Mouse (Mus musculus): ENCODE measurements at regions not wholly inside any gene's neighbourhood (a gene's known extent, or its start where the extent isn't known, plus 50 kb on each side); places are given as distances from the start of the nearest gene placed in this dataset.

- no peak for ATAC-seq (ENCODE audit: low read depth)
- Histone ChIP-seq H3K4me1 (ENCODE audit: control insufficient read depth, insufficient read depth, low read length) (no peaks in the 10 kb centered on the region), H3K36me3 (ENCODE audit: control insufficient read depth, insufficient read depth, low read length) (no peaks in the 10 kb centered on the region), H3K27ac (ENCODE audit: low read depth, low read length) (no peak overlapping the region), H3K4me2 (ENCODE audit: low read depth, low read length) (no peak overlapping the region), H3K9ac (replicated peaks; ENCODE audit: low read depth, low read length) (no peak overlapping the region), H3K27me3 (ENCODE audit: control insufficient read depth, insufficient read depth, low read length) (no peaks in the 10 kb centered on the region), H3K4me3 (ENCODE audit: low read depth, low read length) (no peak overlapping the region), H3K9me3 (ENCODE audit: control insufficient read depth, low read length) (no peaks in the 10 kb centered on the region)
- WGBS = 61% methylated on average over 1 of the region's 1 CpGs
Observed at GRCm38 (mm10) chr15:42301956-42302355, 2167.8 kb downstream of the 9330182O14Rik start.

DNA sequence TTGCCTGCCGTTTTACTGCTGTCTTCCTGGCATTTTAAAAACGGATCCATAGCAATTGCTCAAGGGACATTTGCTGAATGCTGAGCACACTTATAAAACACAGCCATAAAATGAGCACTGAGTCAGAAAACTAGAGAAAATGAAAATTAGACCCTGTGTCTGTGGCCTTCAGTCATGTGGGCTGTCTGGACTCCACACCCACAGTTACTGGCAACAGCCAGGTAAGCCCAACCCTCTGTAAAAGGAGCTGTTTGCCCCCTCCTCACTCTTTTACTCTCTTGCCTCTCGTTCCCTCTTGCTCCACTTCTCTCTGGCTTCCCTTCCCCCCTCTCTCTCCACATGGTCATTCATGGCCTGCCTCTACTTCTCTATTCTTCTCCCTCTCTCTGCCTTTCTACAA is 2169.9 kb downstream of the 9330182O14Rik start:
- Histone ChIP-seq H3K27ac (ENCODE audit: low read depth, low read length) (0 out of 2 replicates have a peak overlapping the region, but pooled peaks have one; percentile 7), H3K4me1 (ENCODE audit: control insufficient read depth, insufficient read depth, low read length) (no peaks in the 10 kb centered on the region)
- peak; percentile 88 for ATAC-seq (ENCODE audit: low read depth)

DNA sequence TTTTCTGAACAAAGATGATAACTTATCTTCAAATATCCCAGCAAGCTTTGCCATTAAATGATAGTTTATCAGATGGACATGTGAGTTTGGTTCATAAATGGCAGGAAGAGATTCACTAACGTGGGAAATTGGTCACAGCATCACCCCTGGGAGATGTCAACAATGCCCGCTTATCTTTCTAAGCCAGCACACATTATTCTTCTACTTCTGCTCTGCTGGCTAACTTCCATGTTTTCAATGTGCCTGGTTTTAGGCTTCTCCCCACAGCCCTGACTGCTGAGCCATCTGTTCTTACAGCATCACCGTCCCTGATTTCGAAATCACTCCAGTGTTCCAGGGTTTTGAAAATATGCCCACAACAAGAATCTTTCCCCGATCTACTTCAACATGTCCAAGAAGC is 2175.4 kb downstream of the 9330182O14Rik start:
- H3K27ac ChIP-seq (ENCODE audit: low read depth, low read length) = no peak overlapping the region
- H3K4me1 ChIP-seq (ENCODE audit: control insufficient read depth, insufficient read depth, low read length) = no peaks in the 10 kb centered on the region
- 52% methylated on average over 5 of the region's 5 CpGs for WGBS
- no peak overlapping the region for H3K4me3 ChIP-seq (ENCODE audit: low read depth, low read length)
- ATAC-seq (ENCODE audit: low read depth) = no peak
- H3K9me3 ChIP-seq (ENCODE audit: control insufficient read depth, low read length) = no peaks in the 10 kb centered on the region
- H3K4me2 ChIP-seq (ENCODE audit: low read depth, low read length) = no peak overlapping the region
- H3K9ac ChIP-seq (replicated peaks; ENCODE audit: low read depth, low read length) = no peak overlapping the region
- H3K27me3 ChIP-seq (ENCODE audit: control insufficient read depth, insufficient read depth, low read length) = no peaks in the 10 kb centered on the region
- no peaks in the 10 kb centered on the region for H3K36me3 ChIP-seq (ENCODE audit: control insufficient read depth, insufficient read depth, low read length)

More for the DNA sequence above, 2169.9 kb downstream of the 9330182O14Rik start:
- H3K4me3 ChIP-seq (ENCODE audit: low read depth, low read length) = no peak overlapping the region
- H3K4me2 ChIP-seq (ENCODE audit: low read depth, low read length) = no peak overlapping the region
- no peaks in the 10 kb centered on the region for H3K27me3 ChIP-seq (ENCODE audit: control insufficient read depth, insufficient read depth, low read length)
- no peaks in the 10 kb centered on the region for H3K9me3 ChIP-seq (ENCODE audit: control insufficient read depth, low read length)
- H3K36me3 ChIP-seq (ENCODE audit: control insufficient read depth, insufficient read depth, low read length) = no peaks in the 10 kb centered on the region
- H3K9ac ChIP-seq (replicated peaks; ENCODE audit: low read depth, low read length) = no peak overlapping the region
- WGBS = 31% methylated on average over 3 of the region's 3 CpGs

DNA sequence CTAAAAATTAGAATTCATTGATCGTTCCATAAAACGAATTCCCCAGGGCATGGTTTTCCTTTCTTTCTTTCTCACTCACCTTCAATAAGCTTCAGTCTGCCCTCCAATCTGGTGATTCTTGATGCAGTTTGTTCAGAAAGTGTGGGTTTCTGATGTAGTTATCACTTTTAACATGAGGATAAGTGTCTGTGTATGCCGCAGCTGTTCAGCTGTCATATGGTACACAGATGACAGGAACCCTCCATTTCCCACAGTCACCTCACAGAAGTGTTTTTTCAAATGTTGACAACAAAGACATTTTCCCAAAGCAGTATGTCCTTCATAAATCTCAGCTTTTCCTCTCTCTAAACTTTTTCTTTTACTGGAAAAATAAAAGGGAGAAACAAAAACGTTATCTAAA is 2177.0 kb downstream of the 9330182O14Rik start:
- H3K27ac ChIP-seq (ENCODE audit: low read depth, low read length) = no peak overlapping the region
- no peak overlapping the region for H3K4me3 ChIP-seq (ENCODE audit: low read depth, low read length)
- no peaks in the 10 kb centered on the region for H3K9me3 ChIP-seq (ENCODE audit: control insufficient read depth, low read length)
- H3K4me1 ChIP-seq (ENCODE audit: control insufficient read depth, insufficient read depth, low read length) = no peaks in the 10 kb centered on the region
- no peak overlapping the region for H3K9ac ChIP-seq (replicated peaks; ENCODE audit: low read depth, low read length)
- no peak for ATAC-seq (ENCODE audit: low read depth)
- H3K27me3 ChIP-seq (ENCODE audit: control insufficient read depth, insufficient read depth, low read length) = no peaks in the 10 kb centered on the region
- no peaks in the 10 kb centered on the region for H3K36me3 ChIP-seq (ENCODE audit: control insufficient read depth, insufficient read depth, low read length)
- H3K4me2 ChIP-seq (ENCODE audit: low read depth, low read length) = no peak overlapping the region
- WGBS = 69% methylated on average over 4 of the region's 4 CpGs

GRCm38 (mm10) chr15:42320349-42320748 is 2186.2 kb downstream of the 9330182O14Rik start:
- Histone ChIP-seq H3K27ac (ENCODE audit: low read depth, low read length) (no peak overlapping the region), H3K36me3 (ENCODE audit: control insufficient read depth, insufficient read depth, low read length) (no peaks in the 10 kb centered on the region), H3K9me3 (ENCODE audit: control insufficient read depth, low read length) (no peaks in the 10 kb centered on the region), H3K27me3 (ENCODE audit: control insufficient read depth, insufficient read depth, low read length) (no peaks in the 10 kb centered on the region), H3K4me1 (ENCODE audit: control insufficient read depth, insufficient read depth, low read length) (no peaks in the 10 kb centered on the region), H3K4me3 (ENCODE audit: low read depth, low read length) (no peak overlapping the region), H3K9ac (replicated peaks; ENCODE audit: low read depth, low read length) (no peak overlapping the region), H3K4me2 (ENCODE audit: low read depth, low read length) (no peak overlapping the region)
- 48% methylated on average over 1 of the region's 1 CpGs for WGBS
- no peak for ATAC-seq (ENCODE audit: low read depth)

DNA sequence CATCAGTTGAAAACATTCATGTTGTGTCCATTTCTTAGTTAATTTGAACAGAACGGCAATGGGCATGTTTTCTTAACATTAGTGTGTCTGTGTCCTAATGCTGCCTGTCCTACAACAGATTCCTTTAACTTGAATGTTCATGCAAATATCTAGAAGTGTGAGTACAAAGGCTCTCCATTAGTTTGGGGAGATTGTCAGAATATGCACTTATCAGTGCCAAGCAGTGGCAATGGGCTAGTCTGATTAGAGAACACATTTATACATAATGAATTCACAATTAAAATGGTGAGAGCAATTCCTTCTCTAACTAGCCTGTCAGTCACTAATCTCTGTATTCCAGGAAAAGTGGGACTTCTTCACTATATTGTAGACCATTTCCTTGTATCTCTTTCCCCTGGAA is 2188.8 kb downstream of the 9330182O14Rik start:
- Histone ChIP-seq H3K36me3 (ENCODE audit: control insufficient read depth, insufficient read depth, low read length) (no peaks in the 10 kb centered on the region), H3K4me1 (ENCODE audit: control insufficient read depth, insufficient read depth, low read length) (no peaks in the 10 kb centered on the region), H3K9me3 (ENCODE audit: control insufficient read depth, low read length) (no peaks in the 10 kb centered on the region), H3K9ac (replicated peaks; ENCODE audit: low read depth, low read length) (no peak overlapping the region), H3K27me3 (ENCODE audit: control insufficient read depth, insufficient read depth, low read length) (no peaks in the 10 kb centered on the region), H3K27ac (ENCODE audit: low read depth, low read length) (no peak overlapping the region), H3K4me2 (ENCODE audit: low read depth, low read length) (no peak overlapping the region), H3K4me3 (ENCODE audit: low read depth, low read length) (no peak overlapping the region)
- WGBS = 88% methylated on average over 1 of the region's 1 CpGs
- ATAC-seq (ENCODE audit: low read depth) = no peak

GRCm38 (mm10) chr15:42325221-42325620 is 2191.1 kb downstream of the 9330182O14Rik start:
- 65% methylated on average over 4 of the region's 4 CpGs for WGBS
- H3K4me1 ChIP-seq (ENCODE audit: control insufficient read depth, insufficient read depth, low read length) = no peaks in the 10 kb centered on the region
- no peaks in the 10 kb centered on the region for H3K36me3 ChIP-seq (ENCODE audit: control insufficient read depth, insufficient read depth, low read length)
- H3K27me3 ChIP-seq (ENCODE audit: control insufficient read depth, insufficient read depth, low read length) = no peaks in the 10 kb centered on the region
- no peak overlapping the region for H3K4me3 ChIP-seq (ENCODE audit: low read depth, low read length)
- no peak overlapping the region for H3K27ac ChIP-seq (ENCODE audit: low read depth, low read length)
- no peak overlapping the region for H3K4me2 ChIP-seq (ENCODE audit: low read depth, low read length)
- no peak overlapping the region for H3K9ac ChIP-seq (replicated peaks; ENCODE audit: low read depth, low read length)
- ATAC-seq (ENCODE audit: low read depth) = no peak
- no peaks in the 10 kb centered on the region for H3K9me3 ChIP-seq (ENCODE audit: control insufficient read depth, low read length)

DNA sequence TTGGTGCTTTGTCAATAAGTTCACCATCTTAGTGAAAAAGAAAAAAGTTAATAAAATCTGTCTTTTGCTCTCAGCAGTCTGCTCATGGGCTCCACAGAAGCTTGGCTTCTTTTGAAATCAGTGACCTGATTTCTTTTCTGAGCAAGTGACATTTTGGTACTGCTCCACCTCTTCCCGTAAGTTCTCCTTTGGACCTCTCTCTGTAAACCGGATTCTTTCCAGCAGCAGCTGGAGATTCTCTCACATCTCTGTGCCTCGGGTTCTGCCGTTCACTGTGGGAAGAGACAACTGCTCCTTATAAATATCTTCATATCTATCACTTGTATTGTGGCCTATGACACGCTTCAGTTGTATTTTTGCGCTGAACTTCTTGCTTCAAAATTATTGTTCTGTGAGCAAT is 2194.4 kb downstream of the 9330182O14Rik start:
- no peaks in the 10 kb centered on the region for H3K9me3 ChIP-seq (ENCODE audit: control insufficient read depth, low read length)
- H3K4me3 ChIP-seq (ENCODE audit: low read depth, low read length) = no peak overlapping the region
- no peaks in the 10 kb centered on the region for H3K27me3 ChIP-seq (ENCODE audit: control insufficient read depth, insufficient read depth, low read length)
- no peaks in the 10 kb centered on the region for H3K4me1 ChIP-seq (ENCODE audit: control insufficient read depth, insufficient read depth, low read length)
- ATAC-seq (ENCODE audit: low read depth) = no peak
- H3K36me3 ChIP-seq (ENCODE audit: control insufficient read depth, insufficient read depth, low read length) = no peaks in the 10 kb centered on the region
- H3K9ac ChIP-seq (replicated peaks; ENCODE audit: low read depth, low read length) = no peak overlapping the region
- H3K4me2 ChIP-seq (ENCODE audit: low read depth, low read length) = no peak overlapping the region
- 90% methylated on average over 6 of the region's 6 CpGs for WGBS
- H3K27ac ChIP-seq (ENCODE audit: low read depth, low read length) = no peak overlapping the region

DNA sequence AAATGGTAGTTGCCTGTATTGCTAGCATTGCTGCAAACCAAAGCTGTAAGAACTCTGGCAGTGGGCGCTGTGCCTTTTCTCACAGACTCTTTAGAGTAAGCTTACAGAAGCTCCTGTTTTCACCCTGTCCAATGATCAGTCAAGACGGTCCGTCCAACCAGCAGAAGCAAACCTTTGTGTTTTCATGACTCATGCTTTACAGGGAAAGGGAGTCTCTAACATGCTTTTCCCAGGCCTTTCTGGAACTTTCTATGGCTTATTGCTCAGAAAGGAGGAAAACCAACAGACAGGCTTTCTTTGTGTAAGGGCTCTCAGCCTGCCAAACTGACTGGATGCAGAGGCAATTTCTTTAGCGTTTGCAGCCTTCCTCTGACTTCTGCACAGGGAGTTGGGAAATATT is 2195.6 kb downstream of the 9330182O14Rik start:
- ATAC-seq (ENCODE audit: low read depth) = 0 out of 2 replicates have a peak, but pooled peaks have one; percentile 2
- Histone ChIP-seq H3K4me3 (ENCODE audit: low read depth, low read length) (no peak overlapping the region), H3K36me3 (ENCODE audit: control insufficient read depth, insufficient read depth, low read length) (no peaks in the 10 kb centered on the region), H3K4me1 (ENCODE audit: control insufficient read depth, insufficient read depth, low read length) (no peaks in the 10 kb centered on the region), H3K4me2 (ENCODE audit: low read depth, low read length) (no peak overlapping the region), H3K9me3 (ENCODE audit: control insufficient read depth, low read length) (no peaks in the 10 kb centered on the region), H3K27me3 (ENCODE audit: control insufficient read depth, insufficient read depth, low read length) (no peaks in the 10 kb centered on the region), H3K27ac (ENCODE audit: low read depth, low read length) (no peak overlapping the region), H3K9ac (replicated peaks; ENCODE audit: low read depth, low read length) (no peak overlapping the region)
- 62% methylated on average over 4 of the region's 4 CpGs for WGBS

DNA sequence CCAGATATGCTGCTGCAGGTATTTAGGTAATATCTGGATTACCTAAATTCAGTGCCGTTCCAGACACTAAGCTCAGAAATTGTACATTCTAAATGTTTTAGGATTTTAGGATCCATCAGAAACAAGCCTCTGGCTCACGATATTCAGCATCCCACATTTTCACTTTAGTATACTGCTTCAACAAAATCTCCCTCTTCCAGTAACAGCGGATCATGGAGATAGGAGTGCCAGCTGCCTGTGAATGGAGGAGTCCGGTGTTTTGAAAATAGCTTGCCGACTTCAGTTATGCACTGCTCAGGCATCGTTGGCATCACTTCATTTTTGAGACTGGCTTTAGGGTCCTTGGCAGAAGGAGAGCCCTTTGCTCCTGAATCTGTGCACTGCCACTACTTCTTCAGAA is 2199.5 kb downstream of the 9330182O14Rik start:
- no peaks in the 10 kb centered on the region for H3K4me1 ChIP-seq (ENCODE audit: control insufficient read depth, insufficient read depth, low read length)
- H3K27me3 ChIP-seq (ENCODE audit: control insufficient read depth, insufficient read depth, low read length) = no peaks in the 10 kb centered on the region
- H3K36me3 ChIP-seq (ENCODE audit: control insufficient read depth, insufficient read depth, low read length) = no peaks in the 10 kb centered on the region
- no peak overlapping the region for H3K9ac ChIP-seq (replicated peaks; ENCODE audit: low read depth, low read length)
- ATAC-seq (ENCODE audit: low read depth) = no peak
- no peak overlapping the region for H3K4me2 ChIP-seq (ENCODE audit: low read depth, low read length)
- no peak overlapping the region for H3K27ac ChIP-seq (ENCODE audit: low read depth, low read length)
- H3K4me3 ChIP-seq (ENCODE audit: low read depth, low read length) = no peak overlapping the region
- WGBS = 94% methylated on average over 6 of the region's 6 CpGs
- no peaks in the 10 kb centered on the region for H3K9me3 ChIP-seq (ENCODE audit: control insufficient read depth, low read length)

All from neural tube, embryonic 14.5 days (tissue).